Mouse (Mus musculus): ENCODE measurements around the gene Gm29427.
"Not testable (repeated sequence)": the region's sequence is repeated elsewhere in the genome, so short reads cannot be mapped to it uniquely, and the experiment has no call there.

Gm29427 gene

DNA sequence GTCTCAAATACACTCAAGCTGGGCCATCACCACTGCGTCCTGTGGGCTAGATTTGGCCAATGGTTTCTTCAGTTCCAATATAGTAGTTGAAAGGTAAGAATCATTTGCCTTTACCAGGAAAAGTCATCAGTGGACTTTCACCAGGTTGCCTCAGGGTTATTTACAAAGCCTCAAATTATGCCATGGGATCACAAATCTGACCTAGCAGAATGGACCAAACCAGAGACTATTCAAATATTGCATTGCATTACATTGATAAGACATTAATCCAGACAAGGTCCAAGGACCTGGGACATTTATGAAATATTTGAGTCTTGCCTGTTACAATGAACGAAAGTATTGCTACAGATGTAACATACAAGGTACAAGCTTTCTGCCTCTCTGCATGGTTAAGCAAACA lies 37.0 kb downstream of the Gm29427 start:
- no peak for DNase-seq (ENCODE audit: low spot score in 2 of 2)

DNA sequence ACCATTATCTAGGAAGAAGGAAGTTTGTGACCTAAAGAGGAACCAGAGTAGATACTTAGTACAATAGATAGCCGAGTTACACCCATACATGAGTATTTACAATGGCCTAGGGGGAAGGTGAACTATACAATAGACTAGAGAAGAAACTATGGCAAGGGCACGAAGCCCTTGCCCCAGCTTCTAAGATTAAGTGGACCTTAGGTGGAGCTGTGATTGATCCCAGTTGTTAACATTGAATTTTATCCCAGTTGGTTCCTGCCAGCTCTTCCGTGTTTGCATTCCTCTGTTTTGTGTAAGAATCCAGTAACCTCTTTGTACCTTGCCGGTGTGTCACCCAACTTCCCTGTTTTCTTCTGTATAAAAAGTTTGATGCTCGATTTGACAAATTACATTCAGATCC lies 52.0 kb downstream of the Gm29427 start:
- not testable (repeated sequence) for DNase-seq (ENCODE audit: low spot score in 2 of 2)

DNA sequence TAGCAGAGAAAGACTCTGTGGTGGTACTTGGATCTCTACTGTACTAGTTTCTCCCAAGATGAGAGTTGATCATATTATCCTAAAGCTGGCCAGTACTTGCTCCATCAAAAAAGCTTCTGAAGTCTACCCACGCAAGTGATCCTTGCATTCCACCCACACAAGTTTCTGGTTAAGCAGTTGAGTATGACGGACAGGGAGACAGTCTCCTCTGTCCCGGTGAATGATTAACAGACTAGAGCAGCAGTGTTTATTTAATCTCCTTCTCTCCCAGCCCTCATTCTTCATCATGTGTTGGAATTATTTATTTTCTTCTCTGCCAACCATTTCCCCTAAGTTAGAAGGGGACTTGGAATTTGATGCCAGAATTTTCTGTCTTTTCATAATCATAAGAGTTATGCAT lies 54.1 kb downstream of the Gm29427 start, which contains the start of gene C4bp:
Gene C4bp (minus strand): TSS at position 179 of the 400 bp plus-strand sequence.
- DNase-seq (ENCODE audit: low spot score in 2 of 2), result no peak

- not testable (repeated sequence) for DNase-seq (ENCODE audit: low spot score in 2 of 2)
Measured at GRCm38 (mm10) chr1:130659641-130660040, 56.0 kb downstream of the Gm29427 start.

DNA sequence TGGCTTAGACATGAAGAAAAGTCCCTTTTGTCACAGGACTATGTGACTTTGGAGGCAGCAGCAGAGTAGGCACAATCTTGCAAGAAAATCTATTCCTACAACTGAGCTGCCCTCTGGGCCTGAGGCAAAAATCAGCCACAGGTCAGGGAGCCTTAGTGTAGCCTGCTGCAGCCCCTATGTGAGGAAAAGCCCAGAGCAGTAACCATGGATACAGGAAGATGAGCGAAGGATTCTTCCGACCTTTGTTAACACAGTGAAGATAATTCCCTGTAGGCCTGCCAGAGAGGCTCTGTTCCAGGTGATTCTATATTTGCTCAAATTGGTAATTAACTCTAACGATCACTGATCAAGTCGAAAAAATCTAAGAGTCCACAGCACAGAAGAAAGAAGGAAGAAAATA lies 71.5 kb downstream of the Gm29427 start:
- DNase-seq (ENCODE audit: low spot score in 2 of 2), result no peak

DNA sequence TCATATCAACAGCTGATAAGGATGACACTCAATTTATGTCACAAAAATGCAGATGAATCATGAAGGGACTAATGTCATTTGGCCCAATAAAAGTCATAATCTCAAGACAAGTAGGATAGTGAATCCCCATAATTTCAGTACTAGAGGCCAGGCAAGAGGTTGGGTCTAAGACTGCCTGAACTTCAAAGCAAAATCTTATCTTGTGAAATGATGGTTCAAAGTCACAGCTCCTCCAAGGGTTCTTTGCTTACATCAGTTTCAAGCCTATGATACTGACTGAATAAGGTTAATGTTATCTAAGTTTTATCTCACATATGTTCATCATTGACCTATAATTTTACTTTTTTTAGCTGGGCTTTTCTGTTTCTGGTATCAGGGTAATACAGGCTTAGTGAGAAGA lies 74.6 kb downstream of the Gm29427 start:
- DNase-seq (ENCODE audit: low spot score in 2 of 2), result no peak

GRCm38 (mm10) chr1:130633761-130634410 lies 81.7 kb downstream of the Gm29427 start:
- peak; percentile 45 to 71 for DNase-seq (ENCODE audit: low spot score in 2 of 2)

GRCm38 (mm10) chr1:130633316-130633715 lies 82.3 kb downstream of the Gm29427 start:
- DNase-seq (ENCODE audit: low spot score in 2 of 2), result no peak

DNA sequence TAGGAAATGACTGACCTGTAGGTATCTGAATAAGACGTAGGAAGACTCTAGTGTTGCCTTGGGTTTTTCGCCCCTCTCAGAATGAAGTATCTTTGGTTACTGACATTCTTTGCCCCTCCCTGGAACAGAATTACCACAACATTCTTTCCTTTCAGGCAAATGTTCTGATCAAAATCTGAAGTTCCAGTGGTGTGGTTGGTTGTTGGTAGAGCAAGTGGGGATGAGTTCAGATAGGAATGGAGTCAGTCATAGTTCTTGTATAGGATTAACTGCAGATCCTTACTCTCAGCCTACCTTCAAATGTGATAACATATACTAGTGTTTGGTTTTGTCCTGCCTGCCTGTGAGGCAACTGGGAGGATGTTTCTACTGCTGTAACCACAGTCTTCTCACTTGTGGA lies 86.1 kb downstream of the Gm29427 start, which contains the start of gene Zp3r:
Gene Zp3r (minus strand): TSS at position 101 of the 400 bp plus-strand sequence.
- DNase-seq (ENCODE audit: low spot score in 2 of 2), result no peak

All from urinary bladder, adult 18-20 months (tissue).